15 mouse cellular contexts compared by ENCODE assay signal in genomic region chr7:118358977-118359376, GRCm38 (mm10).
DNase-seq lines count a peak whose midpoint lies in the region; ATAC-seq and TF ChIP-seq lines count a peak whose summit lies in the region.
"Had no signal": no experiment of that assay in that cellular context is flagged by ENCODE, and none has a peak within 500 bp of the region (broad histone marks: within the 10 kb centered on the region; RNA-seq: fewer than 3 reads in every experiment).

No protein-coding gene starts in this region.

- no peaks in the 10 kb centered on the region for H3K79me2 ChIP-seq in heart, adult 2 months (replicated peaks; ENCODE audit: control insufficient read depth, insufficient read depth, low read length)

- H3K9ac ChIP-seq in heart, postnatal 0 days (replicated peaks; ENCODE audit: low read depth, low read length): no peak overlapping the region
- H3K9ac ChIP-seq in heart, adult 2 months (ENCODE audit: low read depth, low read length): no peak overlapping the region
- no peak overlapping the region for H3K9ac ChIP-seq in neural tube, embryonic 11.5 days (ENCODE audit: low read length)
- H3K9ac ChIP-seq in midbrain, embryonic 13.5 days (replicated peaks): no peak overlapping the region
- H3K9ac ChIP-seq: heart, embryonic 13.5 days; hindbrain, embryonic 14.5 days; limb, embryonic 13.5 days; liver, postnatal 0 days had no signal

- no peaks in the 10 kb centered on the region for H3K36me3 ChIP-seq in heart, postnatal 0 days (replicated peaks; ENCODE audit: control insufficient read depth, insufficient read depth, low read length)
- H3K36me3 ChIP-seq in heart, adult 2 months (ENCODE audit: control insufficient read depth, insufficient read depth, low read length): no peaks in the 10 kb centered on the region
- H3K36me3 ChIP-seq in neural tube, embryonic 11.5 days (ENCODE audit: control insufficient read depth, insufficient read depth, low read length): no peaks in the 10 kb centered on the region
- no peaks in the 10 kb centered on the region for H3K36me3 ChIP-seq in midbrain, embryonic 13.5 days
- H3K36me3 ChIP-seq: heart, embryonic 13.5 days; limb, embryonic 13.5 days had no signal

- TF ChIP-seq CTCF in heart, postnatal 0 days (IDR thresholded peaks at IDR 0.05; ENCODE audit: low read depth): no peak
- no peak for TF ChIP-seq CTCF in heart, adult 2 months (IDR thresholded peaks at IDR 0.05)

- peak; percentile 18 for DNase-seq in heart, postnatal 0 days (ENCODE audit: low spot score)
- DNase-seq in heart, adult 2 months: no peak
- peak; percentile 17 for DNase-seq in lung, postnatal 10 days
- DNase-seq in lung, postnatal 4 days: no peak
- peak; percentile 24 for DNase-seq in embryo, embryonic 9.5 days (ENCODE audit: extremely low spot score)
- DNase-seq in neural tube, embryonic 11.5 days (ENCODE audit: low spot score): peak; percentile 26
- DNase-seq: adrenal gland, postnatal 36 days; gastrocnemius, postnatal 25 days; kidney, postnatal 14 days; liver, postnatal 0 days had no signal

- no peak for TF ChIP-seq POLR2A in heart, adult 2 months (IDR thresholded peaks at IDR 0.05; ENCODE audit: insufficient read depth, low read depth, low read length)

- no peaks in the 10 kb centered on the region for H3K4me1 ChIP-seq in heart, postnatal 0 days (ENCODE audit: control insufficient read depth, insufficient read depth)
- no peaks in the 10 kb centered on the region for H3K4me1 ChIP-seq in heart, adult 2 months (ENCODE audit: control insufficient read depth, insufficient read depth, low read length)
- no peaks in the 10 kb centered on the region for H3K4me1 ChIP-seq in neural tube, embryonic 11.5 days (ENCODE audit: control insufficient read depth, insufficient read depth, low read length)
- H3K4me1 ChIP-seq in midbrain, embryonic 13.5 days (replicated peaks): no peaks in the 10 kb centered on the region
- H3K4me1 ChIP-seq: heart, embryonic 13.5 days; limb, embryonic 13.5 days had no signal

- intact Hi-C loops in heart, adult 2 months (cut with DNase I): no loop called here

- H3K9me3 ChIP-seq in heart, postnatal 0 days (replicated peaks; ENCODE audit: control insufficient read depth, low read length): no peaks in the 10 kb centered on the region
- H3K9me3 ChIP-seq in neural tube, embryonic 11.5 days (ENCODE audit: control insufficient read depth, low read length): no peaks in the 10 kb centered on the region
- H3K9me3 ChIP-seq in midbrain, embryonic 13.5 days: no peaks in the 10 kb centered on the region
- H3K9me3 ChIP-seq: heart, embryonic 13.5 days; limb, embryonic 13.5 days had no signal

- H3K4me3 ChIP-seq in heart, postnatal 0 days (ENCODE audit: low read depth, low read length): no peak overlapping the region
- no peak overlapping the region for H3K4me3 ChIP-seq in heart, adult 2 months
- H3K4me3 ChIP-seq in neural tube, embryonic 11.5 days (ENCODE audit: low read depth, low read length): no peak overlapping the region
- H3K4me3 ChIP-seq in midbrain, embryonic 13.5 days (replicated peaks): no peak overlapping the region
- H3K4me3 ChIP-seq: heart, embryonic 13.5 days; limb, embryonic 13.5 days had no signal

- H3K27me3 ChIP-seq in heart, postnatal 0 days (ENCODE audit: control insufficient read depth, insufficient read depth, low read length): no peaks in the 10 kb centered on the region
- H3K27me3 ChIP-seq in heart, adult 2 months (ENCODE audit: control insufficient read depth, insufficient read depth, low read length): no peaks in the 10 kb centered on the region
- no peaks in the 10 kb centered on the region for H3K27me3 ChIP-seq in neural tube, embryonic 11.5 days (ENCODE audit: control insufficient read depth, insufficient read depth, low read length)
- H3K27me3 ChIP-seq in midbrain, embryonic 13.5 days: no peaks in the 10 kb centered on the region
- H3K27me3 ChIP-seq: limb, embryonic 13.5 days had no signal

- no peak overlapping the region for H3K4me2 ChIP-seq in heart, postnatal 0 days (ENCODE audit: low read depth, low read length)
- no peak overlapping the region for H3K4me2 ChIP-seq in neural tube, embryonic 11.5 days (ENCODE audit: low read depth)
- no peak overlapping the region for H3K4me2 ChIP-seq in midbrain, embryonic 13.5 days (replicated peaks)
- H3K4me2 ChIP-seq: heart, embryonic 13.5 days; hindbrain, embryonic 14.5 days; limb, embryonic 13.5 days had no signal

- TF ChIP-seq EP300 in heart, postnatal 0 days (IDR thresholded peaks at IDR 0.05; ENCODE audit: low read depth): no peak
- no peak for TF ChIP-seq EP300 in heart, adult 2 months (IDR thresholded peaks at IDR 0.05; ENCODE audit: insufficient read depth, low read depth, low read length)

- H3K27ac ChIP-seq in heart, postnatal 0 days (ENCODE audit: low read depth): no peak overlapping the region
- no peak overlapping the region for H3K27ac ChIP-seq in heart, adult 2 months
- no peak overlapping the region for H3K27ac ChIP-seq in neural tube, embryonic 11.5 days (ENCODE audit: low read depth, low read length)
- H3K27ac ChIP-seq in midbrain, embryonic 13.5 days: no peak overlapping the region
- H3K27ac ChIP-seq: heart, embryonic 13.5 days; hindbrain, embryonic 14.5 days; limb, embryonic 13.5 days had no signal

- ATAC-seq in heart, postnatal 0 days (ENCODE audit: insufficient read depth, low read depth): no peak
- ATAC-seq in neural tube, embryonic 11.5 days (ENCODE audit: insufficient read depth, low FRiP score, low TSS enrichment): no peak
- no peak for ATAC-seq in inflammation-experienced regulatory T-cells, adult 6 months
- ATAC-seq in midbrain, embryonic 13.5 days: no peak
- ATAC-seq: liver, postnatal 0 days had no signal

- 46% methylated on average over 3 of the region's 3 CpGs for WGBS in heart, postnatal 0 days
- WGBS in heart, adult 2 months: 41% methylated on average over 3 of the region's 3 CpGs
- WGBS in neural tube, embryonic 11.5 days: 42% methylated on average over 3 of the region's 3 CpGs
- WGBS in midbrain, embryonic 13.5 days: 44% methylated on average over 3 of the region's 3 CpGs

Comparison
In these comparisons a context has a peak if more than half of its experiments do, and no peak if none do; other contexts are left out.
1. DNase-seq: peak in heart, postnatal 0 days (single experiment), lung, postnatal 10 days (single experiment), embryo, embryonic 9.5 days (single experiment) and neural tube, embryonic 11.5 days (single experiment); none in heart, adult 2 months (0 of 2) and lung, postnatal 4 days (0 of 2).